Mouse (Mus musculus) hindbrain, embryonic 11.5 days (tissue): Measurements from ENCODE around the gene Atf6b. TPM values are rescaled to one million over a fixed set of nuclear protein-coding genes. Genes with fewer than 3 reads are reported as not detected.

Experiments
- ATAC-seq: fragments of 200-750 bp; cut with Nextera tagmentation; 2 replicates; pipeline ENCODE4 v1.8.0; 2017; ENCODE audit warnings: mild to moderate bottlenecking, moderate TSS enrichment, moderate library complexity; ENCODE audit not compliant: low FRiP score
- DNase-seq: peaks from one replicate; pipeline ENCODE4 v3.0.0-alpha.2; 2015; ENCODE audit warnings: low spot score
- H3K27ac ChIP-seq: fragments of 300-500 bp; sonication (generic); 2 replicates; pipeline ENCODE4 v1.5.1; 2014; ENCODE audit warnings: mild to moderate bottlenecking, low read depth, low read length
- H3K27me3 ChIP-seq: fragments of 300-500 bp; sonication (generic); 2 replicates; pipeline ENCODE4 v1.6.1; 2014; ENCODE audit warnings: mild to moderate bottlenecking, low read length, moderate library complexity, mixed read lengths; ENCODE audit not compliant: control insufficient read depth, insufficient read depth
- H3K36me3 ChIP-seq: fragments of 300-500 bp; sonication (generic); 2 replicates; pipeline ENCODE4 v1.6.1; 2014; ENCODE audit warnings: mild to moderate bottlenecking, low read length, moderate library complexity, mixed read lengths; ENCODE audit not compliant: control insufficient read depth, insufficient read depth
- H3K4me1 ChIP-seq: fragments of 300-500 bp; sonication (generic); replicated peaks from 2 replicates; pipeline ENCODE4 v1.6.1; 2014; ENCODE audit warnings: low read length, mixed read lengths; ENCODE audit not compliant: control insufficient read depth, insufficient read depth
- H3K4me2 ChIP-seq: fragments of 300-500 bp; sonication (generic); replicated peaks from 2 replicates; pipeline ENCODE4 v1.6.1; 2014; ENCODE audit warnings: mild to moderate bottlenecking, low read depth, low read length
- H3K4me3 ChIP-seq: fragments of 300-500 bp; sonication (generic); 2 replicates; pipeline ENCODE4 v1.5.1; 2014; ENCODE audit warnings: low read depth, low read length
- H3K9ac ChIP-seq: fragments of 300-500 bp; sonication (generic); 2 replicates; pipeline ENCODE4 v1.6.1; 2014; ENCODE audit warnings: low read depth, low read length
- H3K9me3 ChIP-seq: fragments of 300-500 bp; sonication (generic); 2 replicates; pipeline ENCODE4 v1.6.1; 2016; ENCODE audit warnings: low read length; ENCODE audit not compliant: control insufficient read depth
- WGBS: fragments of 180-500 bp; shearing (Covaris S2); extraction: QIAGEN DNeasy Blood & Tissue Kit; methylation state at CpG from one replicate; pipeline ENCODE4 v1.1.7; 2014; 5-methylcytosine and 5-hydroxymethylcytosine counted together
- polyA plus RNA-seq: library from polyadenylated mRNA; unstranded; fragments of >200 nt; fragmentation: Nextera tagmentation; extraction: Ambion mirVana; gene quantifications from 2 replicates; pipeline ENCODE4 v1.2.1, GENCODE M21; 2014

Atf6b gene
- polyA plus RNA-seq, result 61.9 and 67.5 TPM in 2 replicates

- peak within 1 kb of the TSS; percentile 96 for H3K9ac ChIP-seq
- H3K4me2 ChIP-seq, result peak within 1 kb of the TSS; percentile 84
- peak; percentile 91 for DNase-seq
- H3K36me3 ChIP-seq, result peaks cover 10% of the 10 kb centered on the region; the same call in 1 of the 2 replicates
- H3K4me3 ChIP-seq, result peak within 1 kb of the TSS; percentile 97
- no peaks in the 10 kb centered on the region for H3K27me3 ChIP-seq
- no peaks in the 10 kb centered on the region; the same call in 1 of the 2 replicates for H3K4me1 ChIP-seq
- no peaks in the 10 kb centered on the region for H3K9me3 ChIP-seq
- peak within 1 kb of the TSS; percentile 79 for H3K27ac ChIP-seq
- 1% methylated on average over 59 of the region's 66 CpGs for WGBS
- ATAC-seq, result peak; percentile 97
Measured at GRCm38 (mm10) chr17:34646906-34647787, at the start of gene Atf6b. TSS of gene Atf6b (plus strand) at chr17:34647146.

GRCm38 (mm10) chr17:34597566-34598095, 49.3 kb upstream of the Atf6b start, which contains the start of gene Ager:
TSS of gene Ager (plus strand) at chr17:34597862.
- Histone ChIP-seq H3K4me1 (peaks cover 10% of the 10 kb centered on the region), H3K4me3 (no peak within 1 kb of the TSS), H3K9me3 (no peaks in the 10 kb centered on the region), H3K4me2 (no peak within 1 kb of the TSS), H3K36me3 (peaks cover 6% of the 10 kb centered on the region), H3K27me3 (no peaks in the 10 kb centered on the region), H3K27ac (no peak within 1 kb of the TSS; the same call in 1 of the 2 replicates), H3K9ac (no peak within 1 kb of the TSS)
- ATAC-seq (no peak), DNase-seq (no peak)
- 30% methylated on average over 6 of the region's 6 CpGs for WGBS

GRCm38 (mm10) chr17:34599891-34600290, 47.1 kb upstream of the Atf6b start:
- Histone ChIP-seq H3K4me3 (no peak overlapping the region), H3K4me1 (peaks cover 8% of the 10 kb centered on the region), H3K4me2 (no peak overlapping the region), H3K9ac (no peak overlapping the region), H3K9me3 (no peaks in the 10 kb centered on the region), H3K27me3 (no peaks in the 10 kb centered on the region), H3K36me3 (peaks cover 6% of the 10 kb centered on the region), H3K27ac (no peak overlapping the region)
- no peak for DNase-seq
- 79% methylated on average over 9 of the region's 9 CpGs for WGBS
- no peak for ATAC-seq

- Histone ChIP-seq H3K27ac (no peak overlapping the region), H3K36me3 (peaks cover 6% of the 10 kb centered on the region), H3K27me3 (no peaks in the 10 kb centered on the region), H3K4me2 (peak overlapping the region; percentile 80; the same call in 1 of the 2 replicates), H3K9me3 (no peaks in the 10 kb centered on the region), H3K4me3 (peak overlapping the region; percentile 56; the same call in 1 of the 2 replicates), H3K4me1 (peaks cover 13% of the 10 kb centered on the region), H3K9ac (no peak overlapping the region)
- ATAC-seq (no peak), DNase-seq (no peak)
- WGBS, result 87% methylated on average over 12 of the region's 12 CpGs
Measured at GRCm38 (mm10) chr17:34601796-34602195, 45.1 kb upstream of the Atf6b start.

GRCm38 (mm10) chr17:34603375-34604060, 43.4 kb upstream of the Atf6b start, which contains the start of gene Rnf5:
TSS of gene Rnf5 (minus strand) at chr17:34603690.
- DNase-seq, result peak; percentile 98
- H3K4me3 ChIP-seq, result peak within 1 kb of the TSS; percentile 96
- WGBS, result under 1% methylated on average over 30 of the region's 30 CpGs

GRCm38 (mm10) chr17:34604061-34604508, 42.9 kb upstream of the Atf6b start, which contains the start of gene Agpat1:
TSS of gene Agpat1 (plus strand) at chr17:34604262.
- 0% methylated on average over 35 of the region's 35 CpGs for WGBS
- Histone ChIP-seq H3K9me3 (no peaks in the 10 kb centered on the region), H3K9ac (peak within 1 kb of the TSS; percentile 91), H3K27me3 (no peaks in the 10 kb centered on the region), H3K4me1 (peaks cover 16% of the 10 kb centered on the region), H3K27ac (peak within 1 kb of the TSS; percentile 87), H3K36me3 (peaks cover 6% of the 10 kb centered on the region), H3K4me3 (peak within 1 kb of the TSS; percentile 96), H3K4me2 (peak within 1 kb of the TSS; percentile 81)
- ATAC-seq (peak; percentile 89), DNase-seq (peak; percentile 100)

More at GRCm38 (mm10) chr17:34603375-34604060, 43.4 kb upstream of the Atf6b start, which contains the start of gene Rnf5:
- Histone ChIP-seq H3K9me3 (no peaks in the 10 kb centered on the region), H3K27ac (peak within 1 kb of the TSS; percentile 87), H3K36me3 (peaks cover 6% of the 10 kb centered on the region), H3K9ac (peak within 1 kb of the TSS; percentile 53), H3K27me3 (no peaks in the 10 kb centered on the region), H3K4me2 (peak within 1 kb of the TSS; percentile 81), H3K4me1 (peaks cover 16% of the 10 kb centered on the region)
- ATAC-seq, result peak; percentile 95

GRCm38 (mm10) chr17:34604511-34605237, 42.3 kb upstream of the Atf6b start:
- peak overlapping the region; percentile 96 for H3K4me3 ChIP-seq
- peak overlapping the region; percentile 81 for H3K4me2 ChIP-seq
- H3K4me1 ChIP-seq, result peaks cover 16% of the 10 kb centered on the region
- H3K9ac ChIP-seq, result peak overlapping the region; percentile 91
- peaks cover 6% of the 10 kb centered on the region for H3K36me3 ChIP-seq
- no peaks in the 10 kb centered on the region for H3K9me3 ChIP-seq
- H3K27me3 ChIP-seq, result no peaks in the 10 kb centered on the region
- DNase-seq, result peak; percentile 39
- peak overlapping the region; percentile 87 for H3K27ac ChIP-seq
- no peak for ATAC-seq
- 19% methylated on average over 24 of the region's 24 CpGs for WGBS

- DNase-seq (peak; percentile 96), ATAC-seq (peak; percentile 37)
- H3K4me3 ChIP-seq, result peak overlapping the region; percentile 96
- H3K36me3 ChIP-seq, result no peaks in the 10 kb centered on the region
- WGBS, result 0% methylated on average over 21 of the region's 30 CpGs
- H3K9ac ChIP-seq, result peak overlapping the region; percentile 91
- H3K9me3 ChIP-seq, result no peaks in the 10 kb centered on the region
- H3K27ac ChIP-seq, result peak overlapping the region; percentile 87
- H3K27me3 ChIP-seq, result no peaks in the 10 kb centered on the region
- peaks cover 16% of the 10 kb centered on the region for H3K4me1 ChIP-seq
- peak overlapping the region; percentile 95 for H3K4me2 ChIP-seq
Measured at GRCm38 (mm10) chr17:34605609-34606008, 41.3 kb upstream of the Atf6b start.
